Mouse (Mus musculus) olfactory bulb, adult 2 months (tissue): ENCODE data around the gene Epb41l1. TPM values are rescaled to one million over a fixed set of nuclear protein-coding genes. Genes with fewer than 3 reads are reported as not detected.

Source experiments
- H3K27ac ChIP-seq: fragments of 200-500 bp; 2 replicates; pipeline ENCODE4 v1.5.1; 2012; ENCODE audit warnings: low read depth, low read length; ENCODE audit not compliant: insufficient read depth
- H3K4me1 ChIP-seq: fragments of 200-500 bp; 2 replicates; pipeline ENCODE4 v1.6.1; 2012; ENCODE audit warnings: low read length; ENCODE audit not compliant: control insufficient read depth, insufficient read depth
- H3K4me3 ChIP-seq: fragments of 200-500 bp; 2 replicates; pipeline ENCODE4 v1.5.1; 2012; ENCODE audit warnings: mild to moderate bottlenecking, low read depth, low read length, moderate library complexity; ENCODE audit not compliant: insufficient read depth
- CTCF ChIP-seq: fragments of 200-500 bp; IDR thresholded peaks from 2 replicates; pipeline ENCODE4 v1.5.1; 2012; ENCODE audit warnings: low read depth, mild to moderate bottlenecking, low read length, moderate library complexity; ENCODE audit not compliant: insufficient read depth
- POLR2A ChIP-seq: fragments of 200-500 bp; IDR thresholded peaks from 2 replicates; pipeline ENCODE4 v1.6.1; 2012; ENCODE audit warnings: mild to moderate bottlenecking, low read depth, low read length, moderate library complexity; ENCODE audit not compliant: insufficient read depth
- WGBS: fragments of 180-500 bp; shearing (Covaris S2); methylation state at CpG from one replicate; pipeline ENCODE4 v1.1.7; 2018; 5-methylcytosine and 5-hydroxymethylcytosine counted together
- polyA plus RNA-seq: library from polyadenylated mRNA; stranded (reverse); fragments of >200 nt; gene quantifications from 2 replicates; pipeline ENCODE4 v1.2.4, GENCODE M21; 2012; ENCODE audit warnings: low replicate concordance; ENCODE audit not compliant: missing spikeins, insufficient read depth, insufficient read length

Gene Epb41l1
- polyA plus RNA-seq, 1 experiment = 51.4 TPM

GRCm38 (mm10) chr2:156475285-156476110 is 54.8 kb downstream of the Epb41l1 start:
- 2% methylated on average over 57 of the region's 80 CpGs for WGBS
- H3K4me1 ChIP-seq = peaks cover 43% of the 10 kb centered on the region
- TF ChIP-seq POLR2A (peak; percentile 68; the same call in 1 of the 2 replicates), CTCF (no peak)
- H3K27ac ChIP-seq = peak overlapping the region; percentile 96
- peak overlapping the region; percentile 89 for H3K4me3 ChIP-seq

DNA sequence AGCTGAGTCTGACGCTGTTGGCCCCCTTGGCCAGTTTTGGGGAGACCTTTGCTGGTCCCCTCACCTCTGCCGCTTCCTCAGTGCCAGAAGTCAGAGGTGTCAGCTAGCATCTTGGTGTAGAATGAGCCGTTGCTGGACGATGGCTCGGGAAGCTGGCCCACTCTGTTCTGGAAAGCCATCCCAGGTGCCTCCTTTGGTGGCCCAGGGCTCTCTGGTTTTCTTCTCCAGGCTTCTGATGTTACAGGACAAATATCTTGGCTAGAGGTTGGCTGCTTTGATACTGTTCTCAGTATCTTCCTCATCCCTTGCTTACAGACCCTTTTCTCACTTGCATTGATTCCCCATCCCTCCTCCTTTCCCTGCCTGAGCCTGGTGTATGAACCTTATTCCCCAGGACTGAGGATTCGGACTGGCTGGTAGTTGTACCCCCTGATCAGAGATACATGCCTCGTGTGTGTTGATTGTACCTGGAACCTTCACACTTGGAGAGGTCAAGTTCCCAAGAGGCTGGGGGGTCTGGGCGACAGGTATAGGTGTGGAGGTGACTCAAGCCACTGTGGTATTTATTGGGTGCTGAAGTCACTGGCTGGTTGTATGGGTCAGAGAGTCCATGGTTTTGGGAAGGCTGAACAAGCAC is 55.5 kb downstream of the Epb41l1 start:
- WGBS = 14% methylated on average over 8 of the region's 8 CpGs
- H3K4me3 ChIP-seq = peak overlapping the region; percentile 89
- TF ChIP-seq POLR2A (no peak), CTCF (no peak)
- H3K4me1 ChIP-seq = peaks cover 43% of the 10 kb centered on the region
- peak overlapping the region; percentile 87 for H3K27ac ChIP-seq

GRCm38 (mm10) chr2:156476748-156477151 is 56.0 kb downstream of the Epb41l1 start:
- H3K4me1 ChIP-seq = peaks cover 43% of the 10 kb centered on the region
- WGBS = 9% methylated on average over 5 of the region's 5 CpGs
- H3K27ac ChIP-seq = peak overlapping the region; percentile 87
- no peak for TF ChIP-seq POLR2A
- no peak for TF ChIP-seq CTCF
- H3K4me3 ChIP-seq = peak overlapping the region; percentile 89

DNA sequence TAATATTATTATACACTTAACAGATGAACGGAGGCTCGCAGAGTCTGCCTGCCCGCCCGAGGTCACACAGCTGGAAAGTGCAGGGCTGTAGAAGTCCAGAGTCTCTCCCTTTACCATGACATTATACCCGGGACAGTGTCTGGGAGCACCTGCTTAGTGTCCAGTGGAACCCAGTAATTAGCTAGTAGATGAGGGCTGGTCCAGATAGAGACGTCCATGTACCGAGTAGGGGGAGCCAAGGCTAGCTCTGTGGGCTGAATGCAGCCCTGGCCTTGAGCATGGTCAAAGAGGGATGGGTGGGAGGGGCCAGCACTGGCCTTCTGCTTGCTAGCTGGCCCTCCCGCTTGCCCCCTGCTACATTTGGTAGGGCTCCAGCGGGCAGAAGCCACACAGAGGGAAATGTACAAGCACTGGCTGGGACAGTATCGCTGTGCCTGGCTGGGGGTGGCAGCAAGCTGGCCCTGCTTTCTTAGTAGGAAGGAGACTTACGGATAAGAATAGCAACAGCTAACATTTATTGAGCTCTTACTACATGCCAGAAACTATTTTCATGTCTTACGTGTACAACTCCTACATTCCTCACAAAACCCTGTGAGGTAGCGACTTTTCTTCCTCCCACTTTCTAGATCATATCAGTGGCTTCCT is 57.5 kb downstream of the Epb41l1 start:
- no peak for TF ChIP-seq CTCF
- no peak for TF ChIP-seq POLR2A
- no peak overlapping the region for H3K4me3 ChIP-seq
- peaks cover 50% of the 10 kb centered on the region for H3K4me1 ChIP-seq
- H3K27ac ChIP-seq = no peak overlapping the region
- WGBS = 41% methylated on average over 13 of the region's 13 CpGs

GRCm38 (mm10) chr2:156479833-156480232 is 59.1 kb downstream of the Epb41l1 start:
- Histone ChIP-seq H3K4me3 (no peak overlapping the region), H3K4me1 (peaks cover 48% of the 10 kb centered on the region), H3K27ac (no peak overlapping the region)
- no peak for TF ChIP-seq POLR2A
- TF ChIP-seq CTCF = no peak
- WGBS = 63% methylated on average over 7 of the region's 7 CpGs

DNA sequence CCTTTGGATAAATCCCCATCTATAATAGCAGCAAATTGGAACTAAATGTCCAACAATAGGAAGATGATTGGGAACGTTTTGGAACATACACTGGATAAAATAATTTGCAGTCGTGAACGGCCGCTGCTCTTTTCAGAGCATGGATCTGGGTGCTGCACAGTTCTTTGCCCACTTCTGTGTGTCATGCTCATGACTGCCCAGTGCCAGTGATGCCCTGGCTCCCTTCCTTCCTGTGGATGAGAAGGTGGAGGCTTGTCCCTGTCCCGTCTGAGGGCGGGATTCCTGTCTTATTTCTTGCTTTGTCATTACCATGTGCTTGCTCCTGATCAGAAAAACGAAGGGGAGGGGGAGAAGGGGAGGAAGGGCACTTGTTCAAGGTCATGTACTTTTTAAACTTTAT is 59.6 kb downstream of the Epb41l1 start:
- TF ChIP-seq POLR2A (no peak), CTCF (no peak)
- Histone ChIP-seq H3K4me3 (no peak overlapping the region), H3K4me1 (peaks cover 48% of the 10 kb centered on the region), H3K27ac (no peak overlapping the region)
- 51% methylated on average over 7 of the region's 7 CpGs for WGBS

- peak; percentile 45; the same call in 1 of the 2 replicates for TF ChIP-seq CTCF
- TF ChIP-seq POLR2A = no peak
- peaks cover 52% of the 10 kb centered on the region for H3K4me1 ChIP-seq
- H3K4me3 ChIP-seq = no peak overlapping the region
- WGBS = 35% methylated on average over 13 of the region's 13 CpGs
- no peak overlapping the region for H3K27ac ChIP-seq
These were observed 61.6 kb downstream of the Epb41l1 start for GRCm38 (mm10) chr2:156482299-156482698.

DNA sequence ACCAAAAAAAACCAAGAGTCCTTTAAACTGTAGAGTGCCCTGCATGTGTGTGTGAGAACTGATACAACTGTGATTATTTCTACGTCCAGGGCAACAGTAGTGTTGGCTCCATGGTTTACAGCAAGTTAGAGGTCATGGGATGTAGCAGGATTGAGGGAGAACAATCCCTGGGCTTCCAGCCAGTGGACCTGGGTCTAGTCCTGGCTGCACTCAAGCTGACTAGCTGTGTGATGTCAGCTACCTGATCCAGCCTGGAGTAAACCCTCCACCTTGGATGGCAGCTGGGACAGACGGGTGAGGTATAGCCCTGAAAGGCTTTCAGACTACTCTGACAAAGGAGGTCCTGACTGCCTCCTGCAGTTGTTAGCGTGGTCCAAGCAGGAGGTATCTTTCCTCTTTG is 62.1 kb downstream of the Epb41l1 start:
- Histone ChIP-seq H3K27ac (no peak overlapping the region), H3K4me3 (no peak overlapping the region), H3K4me1 (peaks cover 57% of the 10 kb centered on the region)
- 93% methylated on average over 3 of the region's 3 CpGs for WGBS
- no peak for TF ChIP-seq POLR2A

- peaks cover 57% of the 10 kb centered on the region for H3K4me1 ChIP-seq
- no peak overlapping the region for H3K27ac ChIP-seq
- TF ChIP-seq CTCF = no peak
- no peak for TF ChIP-seq POLR2A
- H3K4me3 ChIP-seq = no peak overlapping the region
- 88% methylated on average over 7 of the region's 7 CpGs for WGBS
These were observed 62.5 kb downstream of the Epb41l1 start for GRCm38 (mm10) chr2:156483204-156483603.
